Mouse (Mus musculus) regulatory T cell (primary cell): ENCODE measurements around the gene BC030867.

Source experiments
- in situ Hi-C: fragments of 300-600 bp; cut with MboI, MseI; formaldehyde crosslinking; loops from one replicate; pipeline ENCODE4 v1.15.1; 2025; ENCODE audit warnings: high pct_unique_total_duplicates

The BC030867 gene

DNA sequence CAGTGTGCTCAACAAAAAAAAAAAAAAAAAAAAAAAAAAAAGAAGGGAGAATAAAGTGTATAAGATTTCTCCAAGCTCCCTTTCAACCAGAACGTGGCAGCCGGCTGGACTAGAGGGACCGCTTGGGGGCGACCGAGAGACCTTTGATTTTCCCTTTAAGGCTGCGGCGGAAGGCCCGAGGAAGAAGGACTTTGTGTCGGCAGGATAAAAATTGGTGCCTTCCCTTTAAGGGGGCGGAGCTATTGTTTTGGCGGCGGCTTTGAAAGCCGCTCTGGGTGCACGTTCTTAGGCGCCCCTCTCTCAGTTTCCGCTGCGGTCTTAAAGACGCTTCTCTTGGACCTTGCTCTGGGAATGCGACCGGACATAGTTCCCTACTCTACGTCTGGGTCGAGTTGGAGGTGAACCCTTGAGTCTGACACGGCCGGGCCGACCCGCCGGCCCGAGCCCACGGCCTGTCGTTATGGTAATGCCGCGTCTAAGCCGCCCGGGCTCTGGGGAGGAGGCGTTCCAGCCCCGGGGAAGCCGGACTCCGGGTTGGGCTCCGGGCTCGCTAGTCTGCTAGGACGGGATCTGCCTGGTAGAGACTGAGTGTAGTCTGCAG is at the start of gene BC030867:
TSS of gene BC030867 (plus strand) at position 253 of the 601 bp plus-strand sequence.
- in situ Hi-C loops = no loop called here

DNA sequence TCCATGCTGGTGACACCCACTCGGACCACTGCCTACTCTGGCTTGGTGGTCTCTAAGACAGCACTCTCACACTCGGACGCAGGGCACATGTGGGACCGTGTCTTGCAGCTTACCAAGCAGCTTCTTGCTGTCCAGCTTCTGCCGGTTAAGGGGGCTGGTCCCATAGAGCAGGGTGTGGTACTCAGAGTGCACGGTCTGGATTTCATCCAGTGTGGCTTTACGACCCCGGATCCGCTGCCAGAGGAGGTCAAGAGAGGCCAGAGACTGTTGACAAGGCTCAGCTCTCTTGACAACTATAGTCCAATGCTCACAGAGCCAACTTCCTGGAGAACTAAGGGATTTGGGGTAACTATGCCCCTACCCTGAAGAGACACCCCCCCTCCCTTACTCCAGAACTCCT is 48.8 kb upstream of the BC030867 start:
- in situ Hi-C loops = no loop called here

DNA sequence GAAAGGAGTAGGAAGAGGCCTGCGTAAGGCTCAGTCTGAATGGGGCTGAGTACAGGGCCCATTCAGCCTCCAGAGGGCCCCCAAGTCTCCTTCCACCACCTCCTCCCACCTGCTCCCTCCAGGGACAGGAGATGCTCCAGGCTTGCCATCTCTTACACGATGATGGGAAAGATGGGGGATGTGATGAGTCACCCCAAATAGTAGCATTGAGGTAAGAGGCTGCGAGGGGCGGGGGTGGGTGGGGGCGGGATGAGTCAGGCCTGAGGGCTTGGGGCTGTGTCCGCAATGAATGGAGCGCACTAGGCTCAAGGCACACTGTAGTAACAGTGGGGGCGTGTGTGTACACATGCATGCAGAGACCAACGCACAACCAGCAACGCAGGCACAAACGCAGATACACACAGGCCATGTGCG is 47.3 kb upstream of the BC030867 start:
- in situ Hi-C loops = no loop called here

DNA sequence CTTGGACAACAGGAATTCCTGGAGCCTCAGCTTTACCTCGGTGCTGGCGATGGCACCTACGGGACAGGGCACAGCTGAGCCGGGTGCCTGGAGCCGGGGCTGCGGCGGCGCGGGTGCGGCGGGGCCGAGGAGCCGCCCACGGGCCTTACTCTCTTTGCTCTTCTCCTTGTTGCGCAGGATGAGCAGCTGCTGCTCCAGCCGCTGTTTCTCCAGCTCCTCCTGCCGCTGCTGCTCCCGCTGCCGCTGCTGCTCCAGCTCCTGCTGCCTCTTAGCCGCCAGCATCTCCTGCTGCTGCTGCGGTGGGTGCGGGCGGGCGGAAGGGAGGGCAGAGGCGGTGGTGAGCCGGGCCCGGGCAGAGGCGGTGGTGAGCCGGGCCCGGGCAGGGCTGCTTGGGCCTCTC is 42.2 kb upstream of the BC030867 start:
- in situ Hi-C loops = no loop called here

DNA sequence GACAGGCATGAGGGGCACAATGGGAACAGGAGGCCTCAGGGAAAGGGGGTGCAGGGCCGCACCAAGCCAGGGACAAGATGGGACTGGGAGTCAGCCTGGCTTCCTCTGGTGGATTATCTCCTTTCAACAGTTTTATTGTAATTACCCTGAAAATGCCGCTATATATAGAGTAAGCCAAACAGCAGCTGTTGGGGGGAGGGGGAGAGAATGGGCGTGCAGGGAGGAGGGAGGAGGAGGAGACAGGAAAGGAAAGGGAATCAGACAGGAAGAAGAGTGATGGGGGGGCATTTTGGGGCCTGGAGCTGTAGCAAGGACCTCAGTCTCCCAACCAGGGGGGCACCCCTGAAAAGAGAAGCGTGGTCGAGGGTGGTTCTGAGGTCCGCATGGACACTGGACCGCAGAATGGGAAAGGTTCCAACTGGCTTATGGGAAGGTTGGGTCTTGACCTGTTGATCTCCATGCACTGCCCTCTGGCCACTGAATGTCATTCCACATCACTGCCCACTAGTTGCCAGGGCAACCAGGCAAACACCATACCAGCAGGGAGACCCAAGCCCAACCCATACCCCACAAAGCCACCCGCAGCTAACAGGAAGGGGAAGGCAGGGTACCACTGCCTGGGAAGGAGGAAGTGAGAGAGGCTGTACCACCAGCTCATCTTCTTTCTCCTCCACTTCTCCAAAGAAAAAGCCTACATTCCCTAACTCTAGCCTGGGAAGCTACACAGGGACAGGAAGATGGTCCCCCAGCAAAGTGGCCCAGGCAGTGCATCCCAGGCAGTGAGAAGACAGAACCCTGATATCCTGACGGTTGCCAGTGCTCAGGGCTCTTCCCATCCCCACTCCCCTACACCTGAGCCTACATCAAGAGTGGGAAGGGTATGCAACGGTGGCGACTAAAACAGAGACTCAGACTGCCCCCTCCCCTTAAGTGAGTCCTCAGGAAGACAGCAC is 40.6 kb upstream of the BC030867 start:
- in situ Hi-C loops = no loop called here

DNA sequence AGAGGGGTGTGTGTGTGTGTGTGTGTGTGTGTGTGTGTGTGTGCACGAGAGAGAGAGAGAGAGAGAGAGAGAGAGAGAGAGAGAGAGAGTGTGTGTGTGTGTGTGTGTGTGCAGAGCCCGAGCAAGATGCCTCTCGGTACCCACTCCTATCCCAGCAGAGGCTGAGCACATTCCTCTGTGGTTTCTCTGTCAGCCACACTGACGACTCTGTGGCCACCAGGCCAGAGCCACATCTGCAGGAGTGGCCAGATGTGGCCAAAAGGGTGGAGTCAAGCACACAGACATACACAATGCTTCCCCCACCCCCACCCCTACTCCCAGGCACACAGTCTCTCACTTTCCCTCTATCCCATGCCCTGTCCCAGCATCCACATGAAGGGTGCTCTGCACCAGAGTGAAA is 39.8 kb upstream of the BC030867 start:
- in situ Hi-C loops = no loop called here

DNA sequence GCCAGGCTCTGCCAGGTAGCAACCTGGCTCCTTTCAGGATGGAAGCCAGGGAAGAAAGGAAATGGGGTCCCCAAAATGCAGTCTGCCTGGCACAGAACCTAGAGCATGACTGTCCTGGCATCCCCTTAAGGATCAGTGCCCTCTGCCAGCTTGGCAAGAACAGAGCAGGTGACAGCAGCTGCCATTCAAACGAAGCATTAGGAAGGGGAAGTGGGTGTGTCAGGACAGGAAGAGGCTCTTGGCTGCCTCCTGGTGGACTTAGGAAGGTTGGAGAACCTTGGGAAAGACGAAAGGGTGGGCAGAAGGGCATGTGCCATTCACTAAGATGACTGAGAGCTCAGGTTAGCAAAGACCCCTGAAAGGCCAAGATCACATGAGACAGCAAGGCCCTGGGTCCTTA is 38.9 kb upstream of the BC030867 start:
- in situ Hi-C loops = no loop called here

DNA sequence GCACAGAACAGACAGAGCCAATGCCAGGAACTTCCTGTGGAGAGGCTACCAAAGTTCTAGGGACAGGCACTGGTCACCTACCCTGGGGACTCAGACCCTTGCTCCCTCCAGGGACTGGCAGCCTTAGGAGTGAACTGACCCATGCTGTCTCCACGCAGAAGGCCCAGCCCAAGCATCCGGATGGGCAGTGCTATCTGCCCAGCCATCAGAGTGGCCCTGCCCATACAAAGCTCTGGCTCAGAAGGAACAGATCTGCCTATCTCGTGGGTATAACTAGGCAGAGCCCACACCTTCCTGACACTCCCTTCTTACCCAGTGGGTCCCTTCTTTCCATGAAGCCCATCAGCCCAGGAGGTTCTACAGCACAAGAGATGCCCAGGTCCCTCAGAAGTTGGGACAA is 38.5 kb upstream of the BC030867 start:
- in situ Hi-C loops = no loop called here

DNA sequence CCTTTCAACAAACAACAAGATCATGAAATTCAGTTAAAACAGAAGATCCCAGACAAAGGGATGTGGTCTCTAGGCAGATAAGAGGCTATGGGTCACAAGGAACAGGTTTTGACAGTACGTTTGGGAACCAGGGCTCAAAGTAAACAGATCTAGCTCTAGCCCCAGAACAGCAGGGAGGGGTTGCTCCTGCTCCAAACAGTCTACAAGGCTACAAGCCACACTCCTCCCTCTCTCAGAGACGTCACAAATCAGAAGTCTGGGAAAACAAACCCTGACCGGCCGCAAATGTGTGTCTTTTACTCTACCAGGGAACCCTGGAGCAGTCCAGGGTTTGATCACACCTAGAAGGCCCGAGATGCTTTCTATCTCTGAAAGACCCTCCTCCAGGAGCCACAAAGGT is 37.7 kb upstream of the BC030867 start:
- in situ Hi-C loops = no loop called here

DNA sequence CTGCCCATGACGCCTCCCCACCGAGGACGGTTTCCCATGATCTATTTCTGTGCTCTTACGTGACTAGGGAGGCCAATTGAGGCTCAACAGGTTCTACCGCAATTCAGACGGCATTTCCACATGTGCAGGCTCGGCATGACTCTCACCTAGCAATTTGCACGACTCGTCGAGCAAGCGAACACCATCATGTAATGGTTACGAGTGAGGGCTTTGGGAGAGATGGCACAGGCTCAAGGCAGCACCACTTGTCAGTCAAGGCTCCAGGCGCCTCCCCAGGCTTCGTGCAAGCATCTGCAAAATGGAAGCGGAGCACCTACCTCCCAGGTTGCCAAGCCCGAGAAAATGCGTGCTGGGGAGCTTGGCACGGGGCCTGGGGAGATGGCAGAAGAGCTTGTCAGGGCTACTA is 36.7 kb upstream of the BC030867 start:
- in situ Hi-C loops = no loop called here

DNA sequence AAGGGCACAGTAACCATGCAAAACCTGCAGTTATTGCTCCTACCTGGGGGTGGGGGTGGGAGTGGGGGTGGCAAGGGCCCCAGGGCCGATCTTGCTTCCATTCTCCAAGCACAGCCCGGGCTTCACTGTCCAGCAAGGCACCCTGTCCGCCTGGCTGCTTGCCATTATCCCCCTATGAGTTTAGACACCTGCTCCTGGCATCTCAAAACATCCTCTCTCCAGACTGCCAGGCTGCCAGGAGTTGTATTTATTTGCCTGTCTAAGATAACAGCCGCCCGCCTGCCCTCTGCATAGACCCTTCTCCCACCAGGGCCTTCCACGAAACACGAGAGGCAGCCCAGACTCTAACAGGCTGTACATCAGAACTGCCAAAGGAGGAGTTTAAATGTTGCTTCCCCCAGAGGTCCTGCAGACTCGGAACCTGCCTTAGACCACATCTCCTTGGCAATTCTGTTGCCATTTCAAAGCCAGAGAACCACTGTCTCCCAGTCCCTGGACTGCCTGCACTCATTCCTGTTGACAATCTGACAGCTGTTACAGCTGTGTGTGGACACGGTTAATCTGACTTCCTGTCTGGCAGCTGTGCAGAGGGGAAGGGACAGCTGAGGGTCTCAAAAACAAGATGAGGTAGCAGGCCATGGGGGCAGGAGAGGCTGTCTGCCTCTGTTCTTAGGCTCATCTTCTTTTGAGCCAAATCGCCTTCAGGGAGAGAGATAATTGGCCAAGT is 34.1 kb upstream of the BC030867 start:
- in situ Hi-C loops = no loop called here

DNA sequence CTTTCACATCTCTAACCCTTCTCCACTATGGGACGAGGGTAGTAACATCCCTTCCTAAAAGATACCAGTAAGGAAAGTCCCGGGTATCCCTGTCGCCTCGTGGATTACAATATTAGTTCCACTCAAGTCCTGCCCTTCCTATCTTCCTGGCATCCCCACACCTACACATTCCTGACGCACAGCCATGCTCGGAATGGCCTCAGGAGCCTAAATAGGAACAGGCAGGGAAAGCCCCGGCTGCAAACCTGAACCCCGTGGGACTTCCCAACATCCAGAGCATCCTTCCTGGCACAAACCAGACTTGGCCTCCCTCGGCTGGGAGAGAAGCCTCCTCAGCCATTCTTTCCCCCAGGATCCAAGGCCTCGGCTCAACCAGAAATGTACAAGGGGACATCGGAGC is 33.2 kb upstream of the BC030867 start:
- in situ Hi-C loops = no loop called here

DNA sequence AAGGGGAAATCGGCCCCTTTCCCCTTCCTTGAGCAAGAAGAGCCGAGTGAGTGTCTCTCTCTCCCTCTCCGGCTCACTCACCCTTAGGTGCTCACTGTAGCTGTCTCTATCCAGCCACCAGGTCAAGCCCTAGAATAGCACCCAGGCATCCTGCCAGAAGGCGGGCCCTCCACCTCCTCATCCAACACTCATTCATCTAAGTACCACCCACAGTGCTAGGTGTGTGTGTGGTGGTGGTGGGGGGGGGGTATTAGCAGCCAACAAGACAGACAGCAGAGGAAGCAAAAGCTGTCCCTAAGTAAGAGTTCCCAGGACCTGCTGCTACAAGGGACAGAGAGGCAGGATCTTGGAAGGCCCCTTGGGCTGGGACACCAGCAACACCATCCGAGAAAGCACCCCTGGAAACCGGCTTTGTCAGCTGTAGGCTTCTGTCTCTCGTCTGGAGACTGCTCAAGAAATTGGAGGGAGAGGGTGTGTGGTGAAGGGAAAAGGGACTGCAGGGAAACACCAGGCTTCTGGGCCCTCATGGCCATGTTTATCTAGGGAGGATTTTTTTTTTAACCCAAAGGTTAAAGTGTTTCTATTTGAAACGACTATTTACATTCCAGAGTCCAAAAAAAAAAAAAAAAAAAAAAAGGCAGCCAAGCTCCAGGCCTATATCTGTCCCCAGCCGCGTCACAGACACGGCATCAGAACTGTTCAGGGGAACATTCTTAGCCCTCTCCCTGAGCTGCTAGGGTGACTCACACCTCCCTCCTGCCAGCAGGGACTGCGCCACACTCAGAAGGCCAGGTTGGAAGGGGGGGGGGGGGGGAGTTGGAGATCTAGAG is 32.4 kb upstream of the BC030867 start:
- in situ Hi-C loops = no loop called here

DNA sequence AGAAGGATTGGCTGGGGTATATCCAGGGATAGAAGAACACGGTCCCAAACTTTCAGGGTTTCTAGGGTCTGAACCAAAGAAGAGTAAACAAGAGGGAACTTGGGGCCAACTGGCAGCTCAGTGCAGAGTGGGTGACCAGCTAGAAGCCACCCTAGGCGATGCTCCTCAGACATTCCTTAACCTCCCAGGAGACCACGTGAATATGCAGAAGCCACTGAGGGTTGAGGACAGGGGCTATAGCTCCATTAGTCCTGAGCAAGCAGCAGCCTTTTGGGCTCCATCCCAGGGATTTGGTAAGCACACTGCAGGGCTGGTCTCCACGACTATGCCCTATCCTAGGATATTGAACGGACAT is 31.8 kb upstream of the BC030867 start:
- in situ Hi-C loops = no loop called here

DNA sequence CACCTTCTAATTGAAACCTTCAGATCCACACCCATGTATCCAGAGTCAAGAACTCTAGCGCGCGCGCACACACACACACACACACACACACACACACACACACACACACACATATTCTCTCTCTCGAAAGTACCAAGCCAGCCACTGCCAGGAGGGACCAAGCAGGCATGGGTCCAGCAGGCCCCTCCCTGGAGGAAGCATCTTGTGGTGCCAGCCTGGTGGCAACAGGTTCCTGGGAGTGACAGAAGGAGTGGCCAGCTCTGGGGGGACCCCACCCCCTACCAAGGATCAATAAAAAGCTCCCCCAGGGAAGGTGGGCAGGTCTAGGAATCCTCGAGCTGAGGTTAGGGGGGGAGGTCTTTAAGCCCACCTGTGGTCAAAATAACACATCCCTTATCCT is 31.3 kb upstream of the BC030867 start:
- in situ Hi-C loops = no loop called here

DNA sequence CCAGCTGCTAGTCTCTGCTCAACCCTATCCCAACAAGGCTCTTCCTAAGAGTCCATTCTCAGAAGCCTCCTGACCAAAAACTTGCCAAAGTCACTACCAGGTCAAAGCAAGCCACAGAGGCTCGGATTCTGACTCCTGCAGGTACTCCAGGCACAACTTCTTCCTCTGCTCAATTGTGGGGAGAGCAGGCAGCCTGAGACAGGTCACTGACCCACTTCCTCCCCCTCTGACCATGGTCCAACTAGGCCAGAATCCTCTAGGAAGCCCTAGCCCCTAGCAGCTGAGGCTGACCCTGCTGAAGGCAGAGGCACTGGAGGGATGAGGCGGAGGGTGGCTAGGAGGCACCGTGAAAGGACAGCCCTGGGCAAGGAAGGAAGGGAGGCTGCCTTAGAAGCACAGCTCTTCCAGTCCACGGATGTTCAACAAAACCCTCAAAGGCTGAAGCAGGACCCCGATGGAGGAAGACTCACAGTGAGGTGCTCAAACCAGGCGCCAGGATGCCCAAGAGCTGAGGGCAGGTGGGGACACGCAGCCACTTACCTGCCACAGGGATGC is 30.7 kb upstream of the BC030867 start:
- in situ Hi-C loops = no loop called here

DNA sequence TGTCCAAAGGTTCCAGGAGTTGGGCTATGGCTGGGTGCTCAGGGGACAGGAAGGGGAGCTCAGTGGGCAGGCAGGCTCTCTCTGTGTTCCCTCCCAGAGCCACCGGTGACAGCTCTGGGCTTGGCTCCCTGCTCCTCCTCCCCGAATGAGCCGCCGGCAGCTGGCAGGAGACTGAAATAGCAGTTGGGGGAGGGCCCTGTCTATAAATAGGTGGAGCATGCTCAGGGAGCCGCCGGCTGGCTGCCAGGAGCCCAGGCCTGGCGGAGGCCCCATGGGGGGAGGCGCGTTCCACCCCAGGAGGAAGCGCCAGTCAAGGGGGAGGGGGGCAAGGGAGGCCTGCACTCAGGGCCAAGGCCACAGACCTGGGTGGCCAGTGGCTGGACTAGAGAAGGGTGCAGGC is 29.9 kb upstream of the BC030867 start:
- in situ Hi-C loops = no loop called here

DNA sequence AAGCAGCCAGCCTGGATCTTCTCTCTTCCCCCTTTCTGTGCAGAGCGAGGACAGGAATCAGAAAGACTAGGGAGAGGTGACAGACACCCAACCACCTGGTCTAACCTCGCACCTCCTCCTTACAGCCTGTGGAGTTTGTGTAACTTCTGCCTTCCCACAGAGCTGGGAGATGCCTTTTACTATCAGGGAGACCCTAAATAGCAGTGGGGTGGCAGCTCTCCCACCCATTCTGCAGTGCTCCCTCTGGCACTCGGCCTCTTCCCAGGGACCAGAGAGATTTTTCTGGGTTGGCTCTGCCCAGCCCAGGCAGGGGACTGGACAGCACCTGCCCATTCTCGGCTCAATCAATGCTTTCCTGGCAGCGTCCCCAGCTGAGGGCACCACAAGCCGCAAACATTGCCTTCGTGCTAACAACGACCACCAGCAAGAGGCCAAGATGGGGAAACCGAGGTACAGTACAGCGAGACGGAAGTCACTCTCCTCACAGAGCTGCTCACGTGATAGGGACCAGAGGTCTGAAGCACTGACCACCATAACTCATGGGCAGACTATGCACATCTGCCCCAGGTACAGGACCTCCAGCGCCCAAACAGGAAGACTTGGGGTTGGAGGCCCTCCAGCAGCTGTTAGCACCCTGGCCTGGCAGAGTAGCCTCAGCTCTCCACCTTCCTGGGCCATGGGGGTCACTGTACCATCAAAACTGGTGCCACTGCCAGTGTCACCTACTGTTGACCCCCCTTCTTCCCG is 29.3 kb upstream of the BC030867 start:
- in situ Hi-C loops = no loop called here

DNA sequence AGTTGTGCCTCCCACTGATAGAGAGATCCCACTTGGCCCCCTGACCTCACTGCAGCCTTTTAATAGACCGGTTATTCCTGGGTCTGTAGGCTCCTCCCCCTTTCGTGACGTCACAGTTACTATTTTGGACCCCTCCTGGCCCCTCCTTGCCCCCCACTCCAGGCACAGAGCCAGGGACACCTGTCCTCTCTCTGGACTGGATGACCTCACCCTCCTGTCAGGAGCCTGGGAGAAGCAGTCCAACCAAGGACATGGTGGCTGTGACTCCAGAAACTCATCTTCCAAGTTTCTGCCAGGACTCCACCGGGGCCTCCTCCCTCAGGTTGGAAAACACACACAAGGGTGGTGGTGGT is 28.7 kb upstream of the BC030867 start:
- in situ Hi-C loops = no loop called here

DNA sequence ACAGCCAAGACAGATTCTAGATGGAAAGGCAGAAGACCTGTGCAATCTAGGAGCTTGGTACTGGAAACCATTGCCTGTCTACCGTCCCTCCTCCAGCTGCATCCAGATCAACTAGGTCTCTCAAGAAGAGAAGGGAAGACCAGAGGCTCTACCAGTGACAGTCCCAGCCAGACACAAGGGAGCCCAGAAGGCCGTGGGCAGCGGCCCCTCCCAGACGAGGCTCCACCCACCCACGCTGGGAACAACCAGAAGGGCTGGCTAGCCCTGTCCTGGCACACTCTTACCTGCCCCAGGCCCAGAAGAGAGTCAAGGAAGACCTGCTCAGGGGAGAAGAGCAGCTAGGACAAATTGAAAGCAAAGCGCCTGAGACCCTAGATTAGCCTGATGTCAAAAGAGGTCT is 28.2 kb upstream of the BC030867 start:
- in situ Hi-C loops = no loop called here
